Mouse (Mus musculus): ENCODE results near the gene Maco1.
A peak's percentile ranks its signal among the peaks of the same experiment; 100 is the strongest.
"Not testable (repeated sequence)": the region's sequence is repeated elsewhere in the genome, so short reads cannot be mapped to it uniquely, and the experiment has no call there.

Maco1 gene

GRCm38 (mm10) chr4:134858494-134858893 is 5.3 kb upstream of the Maco1 start:
- no peak for DNase-seq (ENCODE audit: low read depth)

- DNase-seq (ENCODE audit: low read depth) = peak; percentile 19
These were observed 3.4 kb upstream of the Maco1 start for GRCm38 (mm10) chr4:134856501-134856900.

- DNase-seq (ENCODE audit: low read depth) = no peak
These were observed 2.9 kb upstream of the Maco1 start for GRCm38 (mm10) chr4:134856056-134856455.

- DNase-seq (ENCODE audit: low read depth) = no peak
These were observed 2.2 kb upstream of the Maco1 start for GRCm38 (mm10) chr4:134855371-134855770.

- DNase-seq (ENCODE audit: low read depth) = peak; percentile 96
These were observed 716 bp upstream of the Maco1 start for GRCm38 (mm10) chr4:134853637-134854485.

- peak; percentile 43 for DNase-seq (ENCODE audit: low read depth)
These were observed 498 bp downstream of the Maco1 start for GRCm38 (mm10) chr4:134852438-134853255.

- peak; percentile 48 for DNase-seq (ENCODE audit: low read depth)
These were observed 1.3 kb downstream of the Maco1 start for GRCm38 (mm10) chr4:134851876-134852275.

GRCm38 (mm10) chr4:134851236-134851635 is 1.9 kb downstream of the Maco1 start:
- no peak for DNase-seq (ENCODE audit: low read depth)

GRCm38 (mm10) chr4:134850551-134850950 is 2.6 kb downstream of the Maco1 start:
- no peak for DNase-seq (ENCODE audit: low read depth)

- DNase-seq (ENCODE audit: low read depth) = no peak
These were observed 5.6 kb downstream of the Maco1 start for GRCm38 (mm10) chr4:134847587-134847986.

GRCm38 (mm10) chr4:134843566-134843965 is 9.6 kb downstream of the Maco1 start:
- DNase-seq (ENCODE audit: low read depth) = no peak

- DNase-seq (ENCODE audit: low read depth) = no peak
These were observed 12.9 kb downstream of the Maco1 start for GRCm38 (mm10) chr4:134840231-134840630.

- not testable (repeated sequence) for DNase-seq (ENCODE audit: low read depth)
These were observed 14.4 kb downstream of the Maco1 start for GRCm38 (mm10) chr4:134838706-134839105.

- no peak for DNase-seq (ENCODE audit: low read depth)
These were observed 14.9 kb downstream of the Maco1 start for GRCm38 (mm10) chr4:134838221-134838620.

- no peak for DNase-seq (ENCODE audit: low read depth)
These were observed 17.7 kb downstream of the Maco1 start for GRCm38 (mm10) chr4:134835486-134835885.

GRCm38 (mm10) chr4:134831934-134832333 is 21.2 kb downstream of the Maco1 start:
- DNase-seq (ENCODE audit: low read depth) = no peak

- DNase-seq (ENCODE audit: low read depth) = no peak
These were observed 25.3 kb downstream of the Maco1 start for GRCm38 (mm10) chr4:134827806-134828205.

- DNase-seq (ENCODE audit: low read depth) = no peak
These were observed 26.8 kb downstream of the Maco1 start for GRCm38 (mm10) chr4:134826348-134826747.

- DNase-seq (ENCODE audit: low read depth) = not testable (repeated sequence)
These were observed 27.3 kb downstream of the Maco1 start for GRCm38 (mm10) chr4:134825864-134826263.

- no peak for DNase-seq (ENCODE audit: low read depth)
These were observed 29.6 kb downstream of the Maco1 start for GRCm38 (mm10) chr4:134823560-134823959.

- no peak for DNase-seq (ENCODE audit: low read depth)
These were observed 32.1 kb downstream of the Maco1 start for GRCm38 (mm10) chr4:134821061-134821460.

GRCm38 (mm10) chr4:134817706-134818105 is 35.4 kb downstream of the Maco1 start:
- no peak for DNase-seq (ENCODE audit: low read depth)

- DNase-seq (ENCODE audit: low read depth) = no peak
These were observed 38.9 kb downstream of the Maco1 start for GRCm38 (mm10) chr4:134814229-134814571.

Measured in induced T-regulatory cell, adult 2 months (primary cell).